Mouse (Mus musculus): ENCODE measurements around the gene Iglon5. TPM values are rescaled to one million over a fixed set of nuclear protein-coding genes. Genes with fewer than 3 reads are reported as not detected.

Gene Iglon5
- total RNA-seq, 2 experiments from 2014 or later, result 24.8 TPM

GRCm38 (mm10) chr7:43490182-43490584, 308 bp upstream of the Iglon5 start:
- no peak for TF ChIP-seq CTCF (conservative IDR thresholded peaks at IDR 0.05)
- DNase-seq (ENCODE audit: low spot score in 2 of 2), result peak; percentile 75 to 78
- peak overlapping the region; percentile 95 for H3K27ac ChIP-seq
- peak overlapping the region; percentile 75 for H3K4me3 ChIP-seq

- no peak for DNase-seq (ENCODE audit: low spot score in 2 of 2)
- Histone ChIP-seq H3K4me3 (peak overlapping the region; percentile 75), H3K27ac (peak overlapping the region; percentile 95)
- no peak for TF ChIP-seq CTCF (conservative IDR thresholded peaks at IDR 0.05)
These were observed 1.2 kb downstream of the Iglon5 start for GRCm38 (mm10) chr7:43488646-43489045.

GRCm38 (mm10) chr7:43483236-43483635, 6.6 kb downstream of the Iglon5 start:
- no peak overlapping the region for H3K4me3 ChIP-seq
- H3K27ac ChIP-seq, result no peak overlapping the region
- no peak for DNase-seq (ENCODE audit: low spot score in 2 of 2)
- TF ChIP-seq CTCF (conservative IDR thresholded peaks at IDR 0.05), result no peak

- no peak for TF ChIP-seq CTCF (conservative IDR thresholded peaks at IDR 0.05)
- Histone ChIP-seq H3K4me3 (no peak overlapping the region), H3K27ac (peak overlapping the region; percentile 0; the same call in 1 of the 2 replicates)
- DNase-seq (ENCODE audit: low spot score in 2 of 2), result no peak
These were observed 7.7 kb downstream of the Iglon5 start for GRCm38 (mm10) chr7:43482090-43482716.

GRCm38 (mm10) chr7:43481191-43481590, 8.7 kb downstream of the Iglon5 start:
- TF ChIP-seq CTCF (conservative IDR thresholded peaks at IDR 0.05), result no peak
- DNase-seq (ENCODE audit: low spot score in 2 of 2), result peak; percentile 65 to 76
- Histone ChIP-seq H3K4me3 (no peak overlapping the region), H3K27ac (peak overlapping the region; percentile 64)

- no peak for DNase-seq (ENCODE audit: low spot score in 2 of 2)
- H3K27ac ChIP-seq, result no peak overlapping the region
- TF ChIP-seq CTCF (conservative IDR thresholded peaks at IDR 0.05), result no peak
These were observed 13.5 kb downstream of the Iglon5 start for GRCm38 (mm10) chr7:43476376-43476775.

GRCm38 (mm10) chr7:43475706-43476105, 14.2 kb downstream of the Iglon5 start:
- DNase-seq (ENCODE audit: low spot score in 2 of 2), result no peak
- no peak overlapping the region for H3K27ac ChIP-seq
- TF ChIP-seq CTCF (conservative IDR thresholded peaks at IDR 0.05), result 0 out of 2 replicates have a peak, but pooled peaks have one; percentile 12
- H3K4me3 ChIP-seq, result no peak overlapping the region

More at GRCm38 (mm10) chr7:43476376-43476775, 13.5 kb downstream of the Iglon5 start:
- H3K4me3 ChIP-seq, result no peak overlapping the region

- peak in 1 of 2 experiments; percentile 43 for DNase-seq (ENCODE audit: low spot score in 2 of 2)
- Histone ChIP-seq H3K4me3 (no peak overlapping the region), H3K27ac (no peak overlapping the region)
- TF ChIP-seq CTCF (conservative IDR thresholded peaks at IDR 0.05), result peak; percentile 76
These were observed 19.5 kb downstream of the Iglon5 start for GRCm38 (mm10) chr7:43470373-43470772.

GRCm38 (mm10) chr7:43466099-43466694, 23.7 kb downstream of the Iglon5 start:
- peak; percentile 61 to 73 for DNase-seq (ENCODE audit: low spot score in 2 of 2)
- Histone ChIP-seq H3K27ac (no peak overlapping the region), H3K4me3 (peak overlapping the region; percentile 52)
- TF ChIP-seq CTCF (conservative IDR thresholded peaks at IDR 0.05), result peak; percentile 94

- 0 out of 2 replicates have a peak, but pooled peaks have one; percentile 12 for TF ChIP-seq CTCF (conservative IDR thresholded peaks at IDR 0.05)
- peak; percentile 67 to 81 for DNase-seq (ENCODE audit: low spot score in 2 of 2)
- H3K4me3 ChIP-seq, result peak overlapping the region; percentile 52
- no peak overlapping the region for H3K27ac ChIP-seq
These were observed 24.4 kb downstream of the Iglon5 start for GRCm38 (mm10) chr7:43465344-43466098.

- no peak for DNase-seq (ENCODE audit: low spot score in 2 of 2)
- H3K27ac ChIP-seq, result no peak overlapping the region
- peak; percentile 64 for TF ChIP-seq CTCF (conservative IDR thresholded peaks at IDR 0.05)
- H3K4me3 ChIP-seq, result peak overlapping the region; percentile 52
These were observed 25.0 kb downstream of the Iglon5 start for GRCm38 (mm10) chr7:43464864-43465343.

GRCm38 (mm10) chr7:43463976-43464375, 25.9 kb downstream of the Iglon5 start:
- H3K27ac ChIP-seq, result no peak overlapping the region
- no peak for TF ChIP-seq CTCF (conservative IDR thresholded peaks at IDR 0.05)
- no peak for DNase-seq (ENCODE audit: low spot score in 2 of 2)
- H3K4me3 ChIP-seq, result no peak overlapping the region

GRCm38 (mm10) chr7:43462851-43463250, 27.0 kb downstream of the Iglon5 start, which contains the start of gene Vsig10l:
Gene Vsig10l (plus strand): TSS chr7:43463151.
- no peak for TF ChIP-seq CTCF (conservative IDR thresholded peaks at IDR 0.05)
- Histone ChIP-seq H3K4me3 (no peak within 1 kb of the TSS), H3K27ac (no peak within 1 kb of the TSS)
- DNase-seq (ENCODE audit: low spot score in 2 of 2), result no peak

Data from layer of hippocampus, adult 2 months (tissue).